ENCODE assay signal across 10 mouse cellular contexts in genomic region chr12:3319377-3319776, GRCm38 (mm10). TPM values are rescaled to one million over a fixed set of nuclear protein-coding genes. Genes with fewer than 3 reads are reported as not detected.
DNase-seq lines count a peak whose midpoint lies in the region; ATAC-seq and TF ChIP-seq lines count a peak whose summit lies in the region.
"Had no signal": no experiment of that assay in that cellular context is flagged by ENCODE, and none has a peak within 500 bp of the region (broad histone marks: within the 10 kb centered on the region; RNA-seq: fewer than 3 reads in every experiment).

No protein-coding gene starts in this region.

- no peaks in the 10 kb centered on the region; the same call in 1 of the 2 replicates for H3K36me3 ChIP-seq in heart, adult 2 months (ENCODE audit: control insufficient read depth, insufficient read depth, low read length)
- H3K36me3 ChIP-seq in heart, embryonic 11.5 days (ENCODE audit: control insufficient read depth, insufficient read depth, low read length), result no peaks in the 10 kb centered on the region
- no peaks in the 10 kb centered on the region for H3K36me3 ChIP-seq in stomach, embryonic 16.5 days (ENCODE audit: control insufficient read depth, insufficient read depth, low read length)
- no peaks in the 10 kb centered on the region for H3K36me3 ChIP-seq in neural tube, embryonic 15.5 days
- H3K36me3 ChIP-seq: hindbrain, embryonic 12.5 days had no signal

- no peak for ATAC-seq in heart, embryonic 11.5 days (replicated peaks; ENCODE audit: insufficient number of reproducible peaks, low FRiP score, low TSS enrichment)
- peak; percentile 62; the same call in 1 of the 2 replicates for ATAC-seq in stomach, embryonic 16.5 days (ENCODE audit: insufficient read depth, low FRiP score)
- no peak for ATAC-seq in neural tube, embryonic 15.5 days (ENCODE audit: low FRiP score)
- ATAC-seq: forebrain, postnatal 0 days had no signal

- no peak overlapping the region for H3K4me3 ChIP-seq in heart, adult 2 months
- H3K4me3 ChIP-seq in heart, embryonic 11.5 days (ENCODE audit: low read depth, low read length), result no peak overlapping the region
- H3K4me3 ChIP-seq in stomach, embryonic 16.5 days (replicated peaks; ENCODE audit: low read length), result no peak overlapping the region
- no peak overlapping the region for H3K4me3 ChIP-seq in neural tube, embryonic 15.5 days (replicated peaks)
- H3K4me3 ChIP-seq: hindbrain, embryonic 12.5 days had no signal

- H3K4me1 ChIP-seq in heart, adult 2 months (ENCODE audit: control insufficient read depth, insufficient read depth, low read length), result no peaks in the 10 kb centered on the region
- no peaks in the 10 kb centered on the region for H3K4me1 ChIP-seq in heart, embryonic 11.5 days (ENCODE audit: control insufficient read depth, insufficient read depth, low read length)
- peaks cover 3% of the 10 kb centered on the region; the same call in 1 of the 2 replicates for H3K4me1 ChIP-seq in stomach, embryonic 16.5 days (ENCODE audit: control insufficient read depth, insufficient read depth, low read length)
- H3K4me1 ChIP-seq in neural tube, embryonic 15.5 days, result no peaks in the 10 kb centered on the region
- H3K4me1 ChIP-seq: hindbrain, embryonic 12.5 days had no signal

- no peak for TF ChIP-seq EP300 in heart, adult 2 months (IDR thresholded peaks at IDR 0.05; ENCODE audit: insufficient read depth, low read depth, low read length)

- intact Hi-C loops in heart, adult 2 months (cut with DNase I), result no loop called here
- intact Hi-C loops in heart, postnatal 10 days (cut with DNase I), result no loop called here

- H3K9ac ChIP-seq in heart, adult 2 months (ENCODE audit: low read depth, low read length), result no peak overlapping the region
- H3K9ac ChIP-seq in heart, embryonic 11.5 days (ENCODE audit: low read depth, low read length), result no peak overlapping the region
- H3K9ac ChIP-seq in stomach, embryonic 16.5 days (ENCODE audit: low read length), result no peak overlapping the region
- H3K9ac ChIP-seq in neural tube, embryonic 15.5 days (replicated peaks), result no peak overlapping the region
- H3K9ac ChIP-seq: forebrain, postnatal 0 days; hindbrain, embryonic 12.5 days had no signal

- H3K4me2 ChIP-seq in heart, embryonic 11.5 days, result no peak overlapping the region
- H3K4me2 ChIP-seq in stomach, embryonic 16.5 days (ENCODE audit: low read depth, low read length), result no peak overlapping the region
- no peak overlapping the region for H3K4me2 ChIP-seq in neural tube, embryonic 15.5 days
- H3K4me2 ChIP-seq: hindbrain, embryonic 12.5 days had no signal

- no peaks in the 10 kb centered on the region for H3K9me3 ChIP-seq in heart, embryonic 11.5 days (replicated peaks; ENCODE audit: control insufficient read depth, low read length)
- H3K9me3 ChIP-seq in stomach, embryonic 16.5 days (replicated peaks; ENCODE audit: control insufficient read depth, low read length), result no peaks in the 10 kb centered on the region
- no peaks in the 10 kb centered on the region for H3K9me3 ChIP-seq in neural tube, embryonic 15.5 days (replicated peaks)
- H3K9me3 ChIP-seq: hindbrain, embryonic 12.5 days had no signal

- DNase-seq in heart, adult 2 months, result peak; percentile 53 to 66
- peak; percentile 76 for DNase-seq in adrenal gland, postnatal 14 days
- peak; percentile 58 to 66 for DNase-seq in heart, postnatal 10 days
- DNase-seq in right cerebral cortex, adult 18-20 months, result no peak
- no peak for DNase-seq in ovary, adult 18-20 months (ENCODE audit: low spot score)
- DNase-seq: forebrain, postnatal 0 days had no signal

- TF ChIP-seq POLR2A in heart, adult 2 months (IDR thresholded peaks at IDR 0.05; ENCODE audit: insufficient read depth, low read depth, low read length), result no peak

- no peaks in the 10 kb centered on the region for H3K27me3 ChIP-seq in heart, adult 2 months (ENCODE audit: control insufficient read depth, insufficient read depth, low read length)
- no peaks in the 10 kb centered on the region for H3K27me3 ChIP-seq in heart, embryonic 11.5 days (ENCODE audit: control insufficient read depth, insufficient read depth, low read length)
- no peaks in the 10 kb centered on the region for H3K27me3 ChIP-seq in stomach, embryonic 16.5 days (ENCODE audit: control insufficient read depth, insufficient read depth, low read length)
- no peaks in the 10 kb centered on the region for H3K27me3 ChIP-seq in neural tube, embryonic 15.5 days (replicated peaks)
- H3K27me3 ChIP-seq: hindbrain, embryonic 12.5 days had no signal

- 23% methylated on average over 4 of the region's 4 CpGs for WGBS in heart, adult 2 months
- 65% methylated on average over 4 of the region's 4 CpGs for WGBS in heart, embryonic 11.5 days (ENCODE audit: insufficient replicate concordance)
- 68% methylated on average over 4 of the region's 4 CpGs for WGBS in stomach, embryonic 16.5 days
- WGBS in neural tube, embryonic 15.5 days, result 76% methylated on average over 4 of the region's 4 CpGs

- H3K27ac ChIP-seq in heart, adult 2 months, result no peak overlapping the region
- no peak overlapping the region for H3K27ac ChIP-seq in heart, embryonic 11.5 days (ENCODE audit: low read depth, low read length)
- H3K27ac ChIP-seq in stomach, embryonic 16.5 days (ENCODE audit: low read length), result peak overlapping the region; percentile 25
- H3K27ac ChIP-seq in neural tube, embryonic 15.5 days (replicated peaks), result no peak overlapping the region
- H3K27ac ChIP-seq: hindbrain, embryonic 12.5 days had no signal

- no peaks in the 10 kb centered on the region for H3K79me2 ChIP-seq in heart, adult 2 months (replicated peaks; ENCODE audit: control insufficient read depth, insufficient read depth, low read length)

- no peak for TF ChIP-seq CTCF in heart, adult 2 months (IDR thresholded peaks at IDR 0.05)

RNA-seq across cellular contexts. Expression of gene Rab10, which starts 9.6 kb away (rescaled TPM):
- total RNA-seq in heart, adult 2 months (2021), result 100 to 1,000 TPM; 116 to 130 TPM
- 36.8 and 74.2 TPM in 2 replicates for polyA plus RNA-seq in heart, adult 2 months (2012; rRNA removed)
- polyA plus RNA-seq in heart, embryonic 11.5 days (2014; fragmentation: Nextera tagmentation; extraction: Ambion mirVana), result 68.9 and 70.6 TPM in 2 replicates
- 157 TPM in 2 replicates for total RNA-seq in adrenal gland, postnatal 14 days (2021)
- total RNA-seq in heart, postnatal 10 days (2021), result 100 to 1,000 TPM; 121 to 123 TPM
- 76.5 and 76.8 TPM in 2 replicates for polyA plus RNA-seq in stomach, embryonic 16.5 days (2015; fragmentation: Nextera tagmentation; extraction: Ambion mirVana)
- 135 and 148 TPM in 2 replicates for polyA plus RNA-seq in neural tube, embryonic 15.5 days (2015; fragmentation: Nextera tagmentation; extraction: Ambion mirVana)

RNA-seq across cellular contexts. Expression of gene Kif3c, which starts 45.6 kb away (rescaled TPM):
- total RNA-seq in heart, adult 2 months (2021), result 1 to 10 TPM; 4.8 to 5.5 TPM
- 3.5 and 9.1 TPM in 2 replicates for polyA plus RNA-seq in heart, adult 2 months (2012; rRNA removed)
- polyA plus RNA-seq in heart, embryonic 11.5 days (2014; fragmentation: Nextera tagmentation; extraction: Ambion mirVana), result 5.9 and 8.7 TPM in 2 replicates
- 12.3 and 18.5 TPM in 2 replicates for total RNA-seq in adrenal gland, postnatal 14 days (2021)
- 1 to 10 TPM; 5.5 to 5.8 TPM for total RNA-seq in heart, postnatal 10 days (2021)
- polyA plus RNA-seq in stomach, embryonic 16.5 days (2015; fragmentation: Nextera tagmentation; extraction: Ambion mirVana), result 8.1 and 8.6 TPM in 2 replicates
- polyA plus RNA-seq in neural tube, embryonic 15.5 days (2015; fragmentation: Nextera tagmentation; extraction: Ambion mirVana), result 64.9 and 74.1 TPM in 2 replicates

Comparison
In these comparisons a context has a peak if more than half of its experiments do, and no peak if none do; other contexts are left out.
1. DNase-seq: peak in heart, adult 2 months (2 of 2), adrenal gland, postnatal 14 days (single experiment) and heart, postnatal 10 days (2 of 2); none in right cerebral cortex, adult 18-20 months (single experiment) and ovary, adult 18-20 months (single experiment).